Mouse (Mus musculus): Measurements from ENCODE around the gene BC051142.
"Not testable (repeated sequence)": the region's sequence is repeated elsewhere in the genome, so short reads cannot be mapped to it uniquely, and the experiment has no call there.

DNA sequence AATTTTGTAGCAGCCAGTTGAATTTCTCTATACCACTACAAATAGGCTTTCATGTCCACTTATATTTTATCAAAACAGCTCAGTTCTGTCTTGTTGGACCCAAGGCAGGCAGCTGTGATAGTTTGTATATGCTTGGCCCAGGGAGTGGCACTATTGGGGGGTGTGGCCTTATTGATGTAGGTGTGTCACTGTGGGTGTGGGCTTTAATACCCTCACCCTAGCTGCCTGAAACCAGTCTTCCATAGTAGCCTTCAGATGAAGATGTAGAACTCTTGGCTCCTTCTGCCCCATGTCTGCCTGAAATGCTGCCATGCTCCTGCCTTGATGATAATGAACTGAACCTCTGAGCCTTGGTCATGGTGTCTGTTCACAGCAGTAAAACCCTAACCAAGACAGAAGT lies 67.3 kb downstream of the BC051142 start:
- TF ChIP-seq EP300 (optimal IDR thresholded peaks at IDR 0.05); CTCF (IDR thresholded peaks at IDR 0.05; ENCODE audit: low read depth): not testable (repeated sequence)

All from stomach, postnatal 0 days (tissue).